Mouse (Mus musculus) testis, postnatal 10 days (tissue): ENCODE results near the gene Insl3.

Experiments used
- DNase-seq: peaks from one replicate; pipeline ENCODE4 v3.0.0; 2021; ENCODE audit warnings: low spot score

Gene Insl3

GRCm38 (mm10) chr8:71689028-71689427 lies at the start of gene Insl3:
Insl3 (plus strand) TSS chr8:71689214.
- DNase-seq: no peak

GRCm38 (mm10) chr8:71639318-71639717 lies 49.7 kb upstream of the Insl3 start:
- no peak for DNase-seq

GRCm38 (mm10) chr8:71645510-71645909 lies 43.5 kb upstream of the Insl3 start:
- DNase-seq: no peak

- peak; percentile 72 for DNase-seq
These were observed 34.4 kb upstream of the Insl3 start for GRCm38 (mm10) chr8:71654600-71654999.

- DNase-seq: peak; percentile 64
These were observed 31.2 kb upstream of the Insl3 start for GRCm38 (mm10) chr8:71657816-71658215.

- DNase-seq: peak; percentile 39
These were observed 30.4 kb upstream of the Insl3 start for GRCm38 (mm10) chr8:71658515-71659049.

GRCm38 (mm10) chr8:71659751-71660150 lies 29.3 kb upstream of the Insl3 start:
- no peak for DNase-seq

GRCm38 (mm10) chr8:71660325-71661120 lies 28.5 kb upstream of the Insl3 start:
- DNase-seq: peak; percentile 93

GRCm38 (mm10) chr8:71665331-71666130 lies 23.5 kb upstream of the Insl3 start:
- peak; percentile 87 for DNase-seq

- DNase-seq: no peak
These were observed 22.2 kb upstream of the Insl3 start for GRCm38 (mm10) chr8:71666855-71667254.

GRCm38 (mm10) chr8:71667256-71667655 lies 21.8 kb upstream of the Insl3 start:
- no peak for DNase-seq

GRCm38 (mm10) chr8:71668220-71668975 lies 20.6 kb upstream of the Insl3 start:
- no peak for DNase-seq

- no peak for DNase-seq
These were observed 18.8 kb upstream of the Insl3 start for GRCm38 (mm10) chr8:71670198-71670597.

GRCm38 (mm10) chr8:71670621-71671548 lies 18.1 kb upstream of the Insl3 start:
- DNase-seq: no peak

- DNase-seq: peak; percentile 98
These were observed 17.5 kb upstream of the Insl3 start, which contains the start of gene Unc13a for GRCm38 (mm10) chr8:71671549-71671965. Unc13a (minus strand) TSS chr8:71671757.

- no peak for DNase-seq
These were observed 16.8 kb upstream of the Insl3 start for GRCm38 (mm10) chr8:71672168-71672735.

- DNase-seq: no peak
These were observed 14.9 kb upstream of the Insl3 start for GRCm38 (mm10) chr8:71674071-71674470.

- DNase-seq: no peak
These were observed 13.5 kb upstream of the Insl3 start for GRCm38 (mm10) chr8:71675456-71676019.

- DNase-seq: peak; percentile 58
These were observed 12.8 kb upstream of the Insl3 start, which contains the start of gene Jak3 for GRCm38 (mm10) chr8:71676020-71676741. Jak3 (plus strand) TSS chr8:71676296.
